Mouse (Mus musculus) neural tube, embryonic 11.5 days (tissue): ENCODE results near the gene Arhgef28. TPM values are rescaled to one million over a fixed set of nuclear protein-coding genes. Genes with fewer than 3 reads are reported as not detected.

Source experiments
- ATAC-seq: fragments of 200-750 bp; cut with Nextera tagmentation; 2 replicates; pipeline ENCODE4 v1.8.0; 2017; ENCODE audit warnings: moderate number of reproducible peaks, mild to moderate bottlenecking, moderate TSS enrichment, moderate library complexity; ENCODE audit not compliant: insufficient read depth, low FRiP score, low TSS enrichment
- DNase-seq: peaks from one replicate; pipeline ENCODE4 v3.0.0-alpha.2; 2015; ENCODE audit warnings: low spot score
- H3K27ac ChIP-seq: fragments of 300-500 bp; sonication (generic); 2 replicates; pipeline ENCODE4 v1.5.1; 2014; ENCODE audit warnings: low read depth, mild to moderate bottlenecking, low read length
- H3K27me3 ChIP-seq: fragments of 300-500 bp; sonication (generic); 2 replicates; pipeline ENCODE4 v1.6.1; 2014; ENCODE audit warnings: mild to moderate bottlenecking, low read length, mixed read lengths; ENCODE audit not compliant: control insufficient read depth, insufficient read depth
- H3K36me3 ChIP-seq: fragments of 300-500 bp; sonication (generic); 2 replicates; pipeline ENCODE4 v1.6.1; 2014; ENCODE audit warnings: mild to moderate bottlenecking, low read length, moderate library complexity, mixed read lengths; ENCODE audit not compliant: control insufficient read depth, insufficient read depth
- H3K4me1 ChIP-seq: fragments of 300-500 bp; sonication (generic); 2 replicates; pipeline ENCODE4 v1.6.1; 2014; ENCODE audit warnings: low read length, mixed read lengths; ENCODE audit not compliant: control insufficient read depth, insufficient read depth
- H3K4me2 ChIP-seq: fragments of 300-500 bp; sonication (generic); 2 replicates; pipeline ENCODE4 v1.6.1; 2014; ENCODE audit warnings: low read depth, mild to moderate bottlenecking, moderate library complexity
- H3K4me3 ChIP-seq: fragments of 300-500 bp; sonication (generic); 2 replicates; pipeline ENCODE4 v1.5.1; 2014; ENCODE audit warnings: low read depth, low read length
- H3K9ac ChIP-seq: fragments of 300-500 bp; sonication (generic); 2 replicates; pipeline ENCODE4 v1.6.1; 2014; ENCODE audit warnings: mild to moderate bottlenecking, low read length
- H3K9me3 ChIP-seq: fragments of 300-500 bp; sonication (generic); 2 replicates; pipeline ENCODE4 v1.6.1; 2016; ENCODE audit warnings: low read length; ENCODE audit not compliant: control insufficient read depth
- WGBS: fragments of 180-500 bp; shearing (Covaris S2); extraction: QIAGEN DNeasy Blood & Tissue Kit; methylation state at CpG from one replicate; pipeline ENCODE4 v1.1.7; 2014; 5-methylcytosine and 5-hydroxymethylcytosine counted together
- polyA plus RNA-seq: library from polyadenylated mRNA; unstranded; fragments of >200 nt; fragmentation: Nextera tagmentation; extraction: Ambion mirVana; gene quantifications from 2 replicates; pipeline ENCODE4 v1.2.1, GENCODE M21; 2014

Arhgef28 gene
- 7.7 and 9.0 TPM in 2 replicates for polyA plus RNA-seq

DNA sequence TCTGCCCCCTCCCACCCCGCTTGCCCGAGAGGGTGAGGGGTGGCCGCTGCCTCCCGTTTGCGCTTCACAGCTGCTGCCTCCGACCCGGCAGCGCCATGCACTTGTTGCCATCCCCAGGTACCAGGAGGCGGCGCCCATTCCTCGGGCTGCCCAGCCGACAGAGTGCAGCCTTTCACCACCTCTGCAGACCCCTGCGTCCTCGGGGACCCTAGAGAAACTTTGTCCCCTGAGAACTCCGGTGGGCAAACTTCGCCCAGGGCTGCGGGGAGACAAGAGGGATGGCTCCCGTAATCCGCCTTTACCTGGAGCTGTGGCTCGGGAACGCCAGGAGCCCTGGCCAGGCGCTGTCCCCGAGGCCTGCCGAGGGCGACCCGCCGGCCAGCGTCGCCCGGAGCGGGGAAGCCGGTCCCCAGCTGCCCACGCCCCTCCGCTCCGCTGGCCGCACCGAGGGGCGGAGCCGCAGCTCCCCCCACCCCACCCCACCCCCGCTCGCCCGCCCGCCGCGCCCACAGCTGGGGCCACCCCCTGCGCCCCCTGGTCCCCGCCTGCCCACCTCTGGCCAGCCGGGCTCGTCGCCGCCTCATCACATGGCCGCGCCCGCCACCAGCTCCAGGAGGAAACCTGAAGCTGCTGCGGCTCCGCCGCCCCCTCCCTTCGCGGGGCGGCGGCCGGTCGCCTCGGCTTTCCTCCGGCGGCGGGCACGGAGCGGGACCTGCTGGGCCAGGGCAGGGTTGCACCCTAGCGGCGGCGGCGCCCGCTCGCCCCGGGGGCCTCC, at the start of gene Arhgef28:
Arhgef28 (minus strand) TSS at position 669 of the 775 bp plus-strand sequence.
- WGBS = 1% methylated on average over 34 of the region's 76 CpGs
- ATAC-seq = peak; percentile 85
- peak within 1 kb of the TSS; percentile 56 for H3K9ac ChIP-seq

GRCm38 (mm10) chr13:98254921-98255320, 48.7 kb upstream of the Arhgef28 start:
- H3K9ac ChIP-seq = no peak overlapping the region

More for the DNA sequence above, at the start of gene Arhgef28:
- H3K9me3 ChIP-seq = no peaks in the 10 kb centered on the region
- no peaks in the 10 kb centered on the region for H3K27me3 ChIP-seq
- 0 out of 2 replicates have a peak, but pooled peaks cover 4% of the 10 kb centered on the region for H3K4me1 ChIP-seq
- no peaks in the 10 kb centered on the region for H3K36me3 ChIP-seq
- H3K27ac ChIP-seq = no peak within 1 kb of the TSS
- H3K4me2 ChIP-seq = peak within 1 kb of the TSS; percentile 98
- peak; percentile 79 for DNase-seq
- H3K4me3 ChIP-seq = peak within 1 kb of the TSS; percentile 61

DNA sequence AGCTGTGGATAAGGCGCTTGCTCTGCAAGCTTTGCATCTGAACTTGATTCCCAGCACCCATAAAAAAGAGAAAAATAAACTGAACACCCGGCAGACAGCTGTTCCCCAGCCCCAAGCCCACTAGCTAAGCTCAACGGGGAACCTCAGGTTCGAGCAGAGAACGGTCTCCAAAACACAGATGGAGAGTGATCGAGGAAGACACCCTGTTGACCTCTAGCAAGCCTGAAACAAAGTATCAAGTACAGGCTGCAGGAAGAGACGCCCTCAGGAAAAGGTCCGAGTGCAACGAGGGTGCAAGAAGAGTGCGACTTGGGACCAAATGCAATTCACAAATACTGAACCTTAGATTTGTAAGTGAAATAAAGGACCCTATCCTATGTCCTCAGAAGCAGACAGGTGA, 43.4 kb upstream of the Arhgef28 start:
- Histone ChIP-seq H3K4me1 (no peaks in the 10 kb centered on the region), H3K9me3 (no peaks in the 10 kb centered on the region), H3K27ac (no peak overlapping the region), H3K36me3 (peaks cover 14% of the 10 kb centered on the region; the same call in 1 of the 2 replicates), H3K9ac (no peak overlapping the region), H3K27me3 (no peaks in the 10 kb centered on the region), H3K4me3 (no peak overlapping the region), H3K4me2 (no peak overlapping the region)
- DNase-seq (no peak), ATAC-seq (no peak)
- WGBS = 88% methylated on average over 10 of the region's 10 CpGs

More at GRCm38 (mm10) chr13:98254921-98255320, 48.7 kb upstream of the Arhgef28 start:
- Histone ChIP-seq H3K4me2 (no peak overlapping the region), H3K36me3 (peaks cover 13% of the 10 kb centered on the region), H3K27ac (no peak overlapping the region), H3K4me1 (no peaks in the 10 kb centered on the region), H3K9me3 (no peaks in the 10 kb centered on the region), H3K27me3 (no peaks in the 10 kb centered on the region), H3K4me3 (no peak overlapping the region)
- 80% methylated on average over 9 of the region's 9 CpGs for WGBS
- ATAC-seq = no peak
- DNase-seq = no peak

DNA sequence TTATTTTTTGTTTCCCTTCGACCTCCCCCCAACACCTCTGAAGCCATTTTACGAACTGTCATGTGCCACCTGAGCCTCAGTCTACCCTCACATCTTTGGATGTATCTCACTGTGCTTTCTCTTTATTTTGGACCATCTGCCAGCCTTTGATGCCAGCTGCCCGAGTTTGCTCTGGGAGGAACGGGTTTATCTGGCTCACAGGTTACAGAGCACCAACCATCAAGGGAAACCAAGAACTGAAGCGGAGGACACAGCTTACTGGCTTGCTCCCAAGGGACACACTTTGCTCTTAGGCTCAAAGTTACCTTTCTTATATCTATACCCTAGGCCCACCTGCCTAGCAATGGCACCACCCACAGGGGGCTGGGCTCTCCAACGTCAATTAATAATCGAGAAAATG, 39.1 kb upstream of the Arhgef28 start:
- no peak overlapping the region for H3K27ac ChIP-seq
- ATAC-seq (no peak), DNase-seq (no peak)
- H3K9ac ChIP-seq = no peak overlapping the region
- H3K36me3 ChIP-seq = peaks cover 9% of the 10 kb centered on the region; the same call in 1 of the 2 replicates
- H3K4me1 ChIP-seq = no peaks in the 10 kb centered on the region
- 71% methylated on average over 7 of the region's 7 CpGs for WGBS
- no peaks in the 10 kb centered on the region for H3K9me3 ChIP-seq
- H3K4me3 ChIP-seq = no peak overlapping the region
- H3K4me2 ChIP-seq = no peak overlapping the region
- no peaks in the 10 kb centered on the region for H3K27me3 ChIP-seq

- no peak for DNase-seq
- no peak overlapping the region for H3K4me3 ChIP-seq
- peaks cover 4% of the 10 kb centered on the region; the same call in 1 of the 2 replicates for H3K36me3 ChIP-seq
- no peaks in the 10 kb centered on the region for H3K4me1 ChIP-seq
- no peak overlapping the region for H3K4me2 ChIP-seq
- no peak for ATAC-seq
- no peak overlapping the region for H3K9ac ChIP-seq
- WGBS = 81% methylated on average over 5 of the region's 5 CpGs
- H3K27ac ChIP-seq = no peak overlapping the region
- H3K27me3 ChIP-seq = no peaks in the 10 kb centered on the region
- H3K9me3 ChIP-seq = no peaks in the 10 kb centered on the region
These were observed 38.5 kb upstream of the Arhgef28 start for GRCm38 (mm10) chr13:98244571-98245350.

DNA sequence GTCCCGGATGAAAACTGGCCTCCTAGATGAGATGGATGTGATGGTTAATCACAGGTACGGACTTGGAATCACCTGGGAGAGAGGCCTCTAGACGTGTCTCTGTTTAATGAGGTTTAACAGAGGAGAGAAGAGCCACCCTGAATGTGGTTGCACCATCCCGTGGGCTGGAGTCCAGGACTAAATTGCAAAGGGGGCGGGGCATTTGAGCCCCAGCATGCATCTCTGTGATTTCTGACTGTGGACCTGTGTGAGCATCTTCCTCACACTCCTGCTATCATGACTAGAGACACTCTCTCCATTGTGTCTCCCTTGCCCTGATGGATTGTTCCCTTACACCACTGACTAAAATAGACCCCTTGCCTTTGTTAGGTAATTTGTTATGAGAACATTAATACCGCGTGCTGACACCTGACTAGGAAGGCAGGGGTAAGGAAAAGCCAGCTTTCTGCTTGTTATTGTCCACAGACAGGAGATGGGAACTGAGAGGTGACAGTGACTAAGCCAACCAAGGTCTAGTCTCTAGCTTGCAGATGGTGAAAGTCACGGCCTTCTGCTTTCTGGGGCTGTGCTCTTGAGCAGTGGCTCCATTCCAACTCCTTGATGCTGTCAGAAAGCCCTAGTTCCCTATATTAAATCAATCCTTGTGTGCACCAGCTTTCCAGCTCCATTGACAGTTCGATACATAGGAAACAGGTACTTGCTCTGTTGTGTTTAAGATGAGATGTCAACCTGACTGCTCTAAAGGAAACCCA, 35.5 kb upstream of the Arhgef28 start:
- 76% methylated on average over 9 of the region's 9 CpGs for WGBS
- no peaks in the 10 kb centered on the region for H3K36me3 ChIP-seq
- no peak overlapping the region for H3K9ac ChIP-seq
- no peaks in the 10 kb centered on the region for H3K9me3 ChIP-seq
- ATAC-seq (no peak), DNase-seq (no peak)
- no peak overlapping the region for H3K27ac ChIP-seq
- H3K4me1 ChIP-seq = no peaks in the 10 kb centered on the region
- H3K4me3 ChIP-seq = no peak overlapping the region
- H3K27me3 ChIP-seq = no peaks in the 10 kb centered on the region
- no peak overlapping the region for H3K4me2 ChIP-seq

GRCm38 (mm10) chr13:98239978-98240641, 33.9 kb upstream of the Arhgef28 start:
- 21% methylated on average over 12 of the region's 12 CpGs for WGBS
- H3K9ac ChIP-seq = no peak overlapping the region

GRCm38 (mm10) chr13:98235451-98235850, 29.2 kb upstream of the Arhgef28 start:
- DNase-seq (no peak), ATAC-seq (no peak)
- H3K27ac ChIP-seq = no peak overlapping the region
- H3K27me3 ChIP-seq = no peaks in the 10 kb centered on the region
- no peaks in the 10 kb centered on the region for H3K36me3 ChIP-seq
- H3K4me1 ChIP-seq = no peaks in the 10 kb centered on the region
- no peak overlapping the region for H3K4me3 ChIP-seq
- no peak overlapping the region for H3K4me2 ChIP-seq
- H3K9ac ChIP-seq = no peak overlapping the region
- H3K9me3 ChIP-seq = no peaks in the 10 kb centered on the region
- whole genome bisulfite sequencing = 82% methylated on average over 6 of the region's 6 CpGs

More at GRCm38 (mm10) chr13:98239978-98240641, 33.9 kb upstream of the Arhgef28 start:
- Histone ChIP-seq H3K4me2 (no peak overlapping the region), H3K27me3 (no peaks in the 10 kb centered on the region), H3K4me1 (no peaks in the 10 kb centered on the region), H3K36me3 (no peaks in the 10 kb centered on the region), H3K9me3 (no peaks in the 10 kb centered on the region), H3K27ac (no peak overlapping the region), H3K4me3 (no peak overlapping the region)
- ATAC-seq = no peak
- DNase-seq = peak; percentile 69
